Mouse (Mus musculus): ENCODE measurements around the gene Timm9. TPM values are rescaled to one million over a fixed set of nuclear protein-coding genes. Genes with fewer than 3 reads are reported as not detected.

The Timm9 gene
- polyA plus RNA-seq, 1 experiment from 2014 or later = 101 TPM

GRCm38 (mm10) chr12:71086331-71086730 lies 50.2 kb downstream of the Timm9 start:
- ATAC-seq (replicated peaks) = no peak
- H3K27ac ChIP-seq = no peak overlapping the region
- H3K4me3 ChIP-seq = no peak overlapping the region
- H3K36me3 ChIP-seq (replicated peaks) = peaks cover 10% of the 10 kb centered on the region
- H3K9me3 ChIP-seq = no peaks in the 10 kb centered on the region
- no peaks in the 10 kb centered on the region for H3K27me3 ChIP-seq (replicated peaks)
- no peaks in the 10 kb centered on the region for H3K4me1 ChIP-seq
- no peak overlapping the region for H3K4me2 ChIP-seq
- no peak overlapping the region for H3K9ac ChIP-seq
- 93% methylated on average over 8 of the region's 8 CpGs for WGBS

Other genes starting within 250 kb of the Timm9 start
- 180 and 195 TPM in 2 replicates for gene Actr10, start 198.8 kb downstream of the Timm9 start, polyA plus RNA-seq (2015; fragmentation: Nextera tagmentation; extraction: Ambion mirVana)
- gene Psma3, start 162.1 kb downstream of the Timm9 start, polyA plus RNA-seq (2015; fragmentation: Nextera tagmentation; extraction: Ambion mirVana) = 495 and 513 TPM in 2 replicates
- gene Arid4a, start 120.7 kb downstream of the Timm9 start, polyA plus RNA-seq (2015; fragmentation: Nextera tagmentation; extraction: Ambion mirVana) = 43.9 and 45.3 TPM in 2 replicates
- not detected in 2 replicates for gene Tomm20l, start 25.3 kb downstream of the Timm9 start, polyA plus RNA-seq (2015; fragmentation: Nextera tagmentation; extraction: Ambion mirVana)
- gene 2700049A03Rik, start 164 bp upstream of the Timm9 start, polyA plus RNA-seq (2015; fragmentation: Nextera tagmentation; extraction: Ambion mirVana) = 12.1 and 13.4 TPM in 2 replicates
- gene Dact1, start 173.2 kb upstream of the Timm9 start, polyA plus RNA-seq (2015; fragmentation: Nextera tagmentation; extraction: Ambion mirVana) = 36.5 and 37.8 TPM in 2 replicates

Measured in midbrain, embryonic 15.5 days (tissue).